Mouse (Mus musculus): ENCODE results near the gene Gchfr. TPM values are rescaled to one million over a fixed set of nuclear protein-coding genes. Genes with fewer than 3 reads are reported as not detected.

Gchfr gene
- polyA plus RNA-seq, 1 experiment = 2.2 TPM

DNA sequence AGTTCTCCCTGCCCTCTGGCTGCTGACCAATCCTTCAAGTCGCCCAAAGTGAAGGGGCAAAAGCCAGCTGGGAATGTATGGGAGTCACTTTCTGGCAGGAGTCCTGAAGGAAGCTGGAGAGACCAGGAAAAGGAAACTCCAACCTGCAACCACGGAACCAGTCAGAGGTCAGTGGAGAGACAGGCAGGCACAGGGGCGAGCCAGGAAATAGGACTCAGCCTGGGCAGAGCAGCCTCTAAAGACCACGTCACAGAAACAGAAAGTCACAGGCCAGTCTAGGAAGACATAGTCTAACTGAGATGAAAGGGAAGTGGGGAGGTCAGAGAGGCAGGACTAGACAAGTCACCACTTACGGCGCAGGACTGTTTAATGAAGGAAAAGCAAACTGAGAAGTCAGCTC lies 8.0 kb downstream of the Gchfr start:
- Histone ChIP-seq H3K9me3 (replicated peaks; ENCODE audit: control insufficient read depth, insufficient read depth, low read length, poor library complexity, severe bottlenecking) (no peaks in the 10 kb centered on the region), H3K36me3 (ENCODE audit: control insufficient read depth, insufficient read depth, low read length, poor library complexity, severe bottlenecking) (no peaks in the 10 kb centered on the region), H3K27me3 (ENCODE audit: control insufficient read depth, insufficient read depth, low read length, poor library complexity, severe bottlenecking) (no peaks in the 10 kb centered on the region), H3K4me1 (ENCODE audit: control insufficient read depth, insufficient read depth, low read length) (no peaks in the 10 kb centered on the region), H3K9ac (ENCODE audit: low read depth, poor library complexity, severe bottlenecking) (no peak overlapping the region), H3K4me3 (ENCODE audit: low read depth, low read length) (no peak overlapping the region), H3K27ac (ENCODE audit: insufficient read depth, low read length) (no peak overlapping the region)
- no peak for TF ChIP-seq POLR2A (IDR thresholded peaks at IDR 0.05; ENCODE audit: insufficient read depth, low read length)
- no peak for TF ChIP-seq CTCF (IDR thresholded peaks at IDR 0.05; ENCODE audit: low read depth, low read length)
- no peak for TF ChIP-seq EP300 (IDR thresholded peaks at IDR 0.05; ENCODE audit: insufficient read depth, low read depth, low read length)

DNA sequence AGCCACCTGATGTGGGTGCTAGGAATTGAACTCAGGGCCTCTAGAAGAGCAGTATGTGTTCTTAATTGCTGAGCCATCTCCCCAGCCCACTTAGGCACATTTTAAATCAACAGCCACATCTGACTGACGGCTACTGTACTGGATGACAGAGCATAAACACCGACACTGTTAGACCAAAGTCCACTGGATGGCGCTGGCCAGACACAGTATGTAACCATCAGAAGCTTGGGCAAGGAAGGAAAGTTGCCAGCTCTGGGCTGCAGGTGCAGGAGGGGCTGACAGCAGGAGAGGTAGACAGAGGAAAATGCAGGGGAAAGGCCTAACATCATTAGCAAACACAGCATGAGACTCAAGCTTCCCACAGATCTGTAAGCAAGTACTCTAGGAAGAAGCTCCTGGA lies 9.2 kb downstream of the Gchfr start:
- TF ChIP-seq EP300 (IDR thresholded peaks at IDR 0.05; ENCODE audit: insufficient read depth, low read depth, low read length) (no peak), CTCF (IDR thresholded peaks at IDR 0.05; ENCODE audit: low read depth, low read length) (no peak), POLR2A (IDR thresholded peaks at IDR 0.05; ENCODE audit: insufficient read depth, low read length) (no peak)
- Histone ChIP-seq H3K9ac (ENCODE audit: low read depth, poor library complexity, severe bottlenecking) (no peak overlapping the region), H3K27ac (ENCODE audit: insufficient read depth, low read length) (no peak overlapping the region), H3K4me3 (ENCODE audit: low read depth, low read length) (no peak overlapping the region), H3K4me1 (ENCODE audit: control insufficient read depth, insufficient read depth, low read length) (no peaks in the 10 kb centered on the region), H3K36me3 (ENCODE audit: control insufficient read depth, insufficient read depth, low read length, poor library complexity, severe bottlenecking) (no peaks in the 10 kb centered on the region), H3K9me3 (replicated peaks; ENCODE audit: control insufficient read depth, insufficient read depth, low read length, poor library complexity, severe bottlenecking) (no peaks in the 10 kb centered on the region), H3K27me3 (ENCODE audit: control insufficient read depth, insufficient read depth, low read length, poor library complexity, severe bottlenecking) (no peaks in the 10 kb centered on the region)

DNA sequence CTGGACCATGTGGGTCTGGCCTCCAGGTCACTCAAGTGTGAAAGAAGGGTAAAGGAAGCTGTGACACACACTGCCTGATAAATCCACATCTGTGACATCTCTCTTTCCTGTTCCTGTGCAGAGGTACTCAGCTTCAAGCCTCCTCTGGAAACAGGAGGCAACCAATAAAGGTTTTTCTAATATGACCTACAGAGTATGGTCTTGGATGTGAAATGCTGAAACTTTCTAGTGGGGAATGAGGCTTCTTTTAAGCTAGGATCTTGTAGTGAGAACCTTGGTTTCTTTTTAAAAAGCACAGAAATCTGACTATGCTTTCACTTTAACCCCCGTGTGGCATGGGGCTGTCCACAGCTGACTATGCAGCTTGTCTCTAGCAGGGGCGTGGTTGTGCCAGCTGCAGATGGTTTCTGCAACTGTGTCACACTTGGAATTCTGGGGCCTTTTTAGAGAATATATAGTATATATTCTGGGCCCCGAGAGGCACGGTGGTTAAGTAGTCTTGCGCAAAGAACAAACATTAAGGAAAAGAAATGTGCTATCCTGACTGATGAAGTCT lies 9.9 kb downstream of the Gchfr start:
- no peaks in the 10 kb centered on the region for H3K4me1 ChIP-seq (ENCODE audit: control insufficient read depth, insufficient read depth, low read length)
- no peak overlapping the region for H3K27ac ChIP-seq (ENCODE audit: insufficient read depth, low read length)
- no peaks in the 10 kb centered on the region for H3K9me3 ChIP-seq (replicated peaks; ENCODE audit: control insufficient read depth, insufficient read depth, low read length, poor library complexity, severe bottlenecking)
- TF ChIP-seq CTCF (IDR thresholded peaks at IDR 0.05; ENCODE audit: low read depth, low read length) = no peak
- TF ChIP-seq POLR2A (IDR thresholded peaks at IDR 0.05; ENCODE audit: insufficient read depth, low read length) = no peak
- no peak overlapping the region for H3K9ac ChIP-seq (ENCODE audit: low read depth, poor library complexity, severe bottlenecking)
- H3K27me3 ChIP-seq (ENCODE audit: control insufficient read depth, insufficient read depth, low read length, poor library complexity, severe bottlenecking) = no peaks in the 10 kb centered on the region
- no peaks in the 10 kb centered on the region for H3K36me3 ChIP-seq (ENCODE audit: control insufficient read depth, insufficient read depth, low read length, poor library complexity, severe bottlenecking)
- H3K4me3 ChIP-seq (ENCODE audit: low read depth, low read length) = no peak overlapping the region

DNA sequence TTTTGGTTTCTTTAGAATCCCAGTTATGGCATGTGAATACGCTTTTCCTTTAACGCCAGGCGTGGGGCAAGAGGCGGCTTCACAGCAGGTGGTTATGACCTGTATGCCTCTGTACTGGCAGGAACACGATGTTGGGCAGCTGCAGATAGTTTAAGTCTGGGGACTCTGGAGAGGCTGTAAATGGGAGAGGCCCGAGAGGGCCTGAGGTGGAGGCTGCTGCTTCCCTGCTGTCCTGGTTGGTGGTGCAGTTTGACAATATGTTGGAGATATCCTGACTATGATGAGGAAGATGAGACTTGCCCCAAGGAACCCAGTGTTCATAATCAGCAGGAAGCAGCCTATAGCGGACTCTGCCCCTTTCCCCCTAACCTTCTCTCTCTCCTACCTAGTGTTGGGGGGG lies 15.3 kb downstream of the Gchfr start:
- Histone ChIP-seq H3K27ac (ENCODE audit: insufficient read depth, low read length) (no peak overlapping the region), H3K4me1 (ENCODE audit: control insufficient read depth, insufficient read depth, low read length) (no peaks in the 10 kb centered on the region), H3K27me3 (ENCODE audit: control insufficient read depth, insufficient read depth, low read length, poor library complexity, severe bottlenecking) (no peaks in the 10 kb centered on the region), H3K36me3 (ENCODE audit: control insufficient read depth, insufficient read depth, low read length, poor library complexity, severe bottlenecking) (no peaks in the 10 kb centered on the region), H3K9ac (ENCODE audit: low read depth, poor library complexity, severe bottlenecking) (no peak overlapping the region), H3K9me3 (replicated peaks; ENCODE audit: control insufficient read depth, insufficient read depth, low read length, poor library complexity, severe bottlenecking) (no peaks in the 10 kb centered on the region), H3K4me3 (ENCODE audit: low read depth, low read length) (no peak overlapping the region)
- TF ChIP-seq EP300 (IDR thresholded peaks at IDR 0.05; ENCODE audit: insufficient read depth, low read depth, low read length) = no peak
- no peak for TF ChIP-seq CTCF (IDR thresholded peaks at IDR 0.05; ENCODE audit: low read depth, low read length)
- no peak for TF ChIP-seq POLR2A (IDR thresholded peaks at IDR 0.05; ENCODE audit: insufficient read depth, low read length)

DNA sequence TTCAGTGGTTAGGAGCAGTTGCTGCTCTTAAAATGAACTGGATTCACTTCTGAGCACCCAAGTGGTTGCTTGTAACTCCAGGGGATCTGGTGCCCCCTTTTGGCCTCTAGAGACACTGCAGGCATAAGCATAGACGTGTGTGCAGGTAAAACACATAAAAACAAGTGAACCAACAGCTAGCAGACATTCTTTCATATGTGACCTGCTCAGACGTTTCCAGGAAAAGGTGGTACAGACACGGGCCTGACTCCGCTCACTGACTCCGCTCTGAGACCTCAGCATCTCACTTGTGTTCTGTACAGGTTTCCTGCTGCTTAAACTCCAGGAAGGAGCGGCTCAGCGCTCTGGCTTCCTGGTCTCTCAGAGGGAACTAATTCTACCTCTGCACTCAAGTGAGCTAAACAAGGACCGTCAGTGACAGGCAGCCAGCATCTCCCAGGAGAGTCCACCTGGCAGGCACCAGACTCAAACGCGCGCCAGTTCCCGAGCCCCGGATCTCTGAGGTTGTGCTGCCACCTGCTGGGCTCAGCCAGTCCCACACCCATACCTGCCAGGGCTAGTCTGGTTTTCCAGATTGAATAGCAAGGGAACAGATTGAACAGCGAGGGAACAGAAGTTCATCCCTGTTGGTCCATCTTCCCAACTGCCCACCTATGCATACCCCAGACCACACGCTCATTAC lies 21.6 kb downstream of the Gchfr start:
- H3K4me3 ChIP-seq (ENCODE audit: low read depth, low read length) = peak overlapping the region; percentile 79
- peak overlapping the region; percentile 16; the same call in 1 of the 2 replicates for H3K27ac ChIP-seq (ENCODE audit: insufficient read depth, low read length)
- TF ChIP-seq POLR2A (IDR thresholded peaks at IDR 0.05; ENCODE audit: insufficient read depth, low read length) (no peak), CTCF (IDR thresholded peaks at IDR 0.05; ENCODE audit: low read depth, low read length) (peak; percentile 94)
- peak overlapping the region; percentile 37; the same call in 1 of the 2 replicates for H3K9ac ChIP-seq (ENCODE audit: low read depth, poor library complexity, severe bottlenecking)
- no peaks in the 10 kb centered on the region for H3K36me3 ChIP-seq (ENCODE audit: control insufficient read depth, insufficient read depth, low read length, poor library complexity, severe bottlenecking)
- H3K9me3 ChIP-seq (replicated peaks; ENCODE audit: control insufficient read depth, insufficient read depth, low read length, poor library complexity, severe bottlenecking) = no peaks in the 10 kb centered on the region
- no peaks in the 10 kb centered on the region for H3K27me3 ChIP-seq (ENCODE audit: control insufficient read depth, insufficient read depth, low read length, poor library complexity, severe bottlenecking)
- H3K4me1 ChIP-seq (ENCODE audit: control insufficient read depth, insufficient read depth, low read length) = no peaks in the 10 kb centered on the region

DNA sequence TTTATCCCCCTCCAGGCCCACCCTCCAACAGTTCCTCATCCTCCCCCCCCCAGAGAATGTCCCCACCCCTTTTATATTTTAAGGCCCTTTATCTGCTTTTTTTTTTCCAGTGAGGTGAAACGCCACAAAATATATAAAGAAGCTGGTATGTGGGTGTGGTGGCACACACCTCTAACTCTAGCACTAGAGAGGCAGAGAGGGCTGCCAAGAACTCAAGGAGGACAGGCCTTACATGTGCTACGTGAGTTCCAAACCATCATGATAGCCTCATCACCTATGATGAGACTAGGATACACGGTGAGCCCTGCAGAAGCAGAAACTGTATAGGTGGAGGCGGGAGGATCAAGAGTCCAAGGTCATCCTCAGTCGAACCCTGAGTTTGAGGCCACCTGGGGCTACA lies 23.4 kb downstream of the Gchfr start:
- no peak for TF ChIP-seq CTCF (IDR thresholded peaks at IDR 0.05; ENCODE audit: low read depth, low read length)
- no peaks in the 10 kb centered on the region for H3K36me3 ChIP-seq (ENCODE audit: control insufficient read depth, insufficient read depth, low read length, poor library complexity, severe bottlenecking)
- H3K4me3 ChIP-seq (ENCODE audit: low read depth, low read length) = no peak overlapping the region
- H3K9ac ChIP-seq (ENCODE audit: low read depth, poor library complexity, severe bottlenecking) = no peak overlapping the region
- H3K27me3 ChIP-seq (ENCODE audit: control insufficient read depth, insufficient read depth, low read length, poor library complexity, severe bottlenecking) = no peaks in the 10 kb centered on the region
- H3K9me3 ChIP-seq (replicated peaks; ENCODE audit: control insufficient read depth, insufficient read depth, low read length, poor library complexity, severe bottlenecking) = no peaks in the 10 kb centered on the region
- H3K27ac ChIP-seq (ENCODE audit: insufficient read depth, low read length) = no peak overlapping the region
- H3K4me1 ChIP-seq (ENCODE audit: control insufficient read depth, insufficient read depth, low read length) = no peaks in the 10 kb centered on the region

All from ES-Bruce4 (cell line).